Mouse (Mus musculus) bone marrow, adult 2 months (tissue): ENCODE measurements around the gene Sigmar1.
"Not testable (repeated sequence)": the region's sequence is repeated elsewhere in the genome, so short reads cannot be mapped to it uniquely, and the experiment has no call there.

Source experiments
- CTCF ChIP-seq: fragments of 200-500 bp; IDR thresholded peaks from 2 replicates; pipeline ENCODE4 v1.5.1; 2011; ENCODE audit warnings: low read length, control low read depth; ENCODE audit not compliant: control insufficient read depth, insufficient read depth
- POLR2A ChIP-seq: fragments of 200-500 bp; IDR thresholded peaks from 2 replicates; pipeline ENCODE4 v1.6.1; 2011; ENCODE audit warnings: low read depth, mild to moderate bottlenecking, control low read depth, low read length, borderline replicate concordance; ENCODE audit not compliant: control insufficient read depth

GRCm38 (mm10) chr4:41772946-41773345, 17.0 kb upstream of the Sigmar1 start:
- TF ChIP-seq CTCF, POLR2A: not testable (repeated sequence)
